Mouse (Mus musculus) activated CD4-positive, CD25-positive, alpha-beta regulatory T cell, adult 4 months (primary cell): ENCODE results near the gene Wdr76. TPM values are rescaled to one million over a fixed set of nuclear protein-coding genes. Genes with fewer than 3 reads are reported as not detected.

Experiments
- polyA plus RNA-seq, 2 experiments: library from polyadenylated mRNA; unstranded; fragments of 100-300 nt; shearing (Covaris generic); gene quantifications; one replicate each; pipeline ENCODE4 v1.2.1; 2017

The Wdr76 gene
- polyA plus RNA-seq, 2 experiments from 2014 or later: 10.1 to 20.5 TPM

Other genes starting within 250 kb of the Wdr76 start
- 10 to 100 TPM; 22.9 to 30.2 TPM for gene Trp53bp1, start 235.3 kb upstream of the Wdr76 start, polyA plus RNA-seq
- gene Map1a, start 217.1 kb upstream of the Wdr76 start, polyA plus RNA-seq: under 1 TPM; 0.10 to 0.32 TPM
- 1 to 10 TPM; 9.6 to 9.8 TPM for gene Ppip5k1, start 151.3 kb upstream of the Wdr76 start, polyA plus RNA-seq
- 1 to 10 TPM in 1 of 2 experiments, under 1 TPM in 1; 0.83 to 1.5 TPM for gene Ckmt1, start 149.0 kb upstream of the Wdr76 start, polyA plus RNA-seq
- gene Strc, start 119.6 kb upstream of the Wdr76 start, polyA plus RNA-seq: under 1 TPM; 0.31 to 0.60 TPM
- gene Pdia3, start 92.9 kb upstream of the Wdr76 start, polyA plus RNA-seq: 1,000 to 10,000 TPM in 1 of 2 experiments, 100 to 1,000 TPM in 1; 658 to 1,122 TPM
- gene Catsper2, start 92.9 kb upstream of the Wdr76 start, polyA plus RNA-seq: 1 to 10 TPM; 2.3 to 3.8 TPM
- 1 to 10 TPM in 1 of 2 experiments, under 1 TPM in 1; 0.78 to 1.0 TPM for gene Ell3, start 62.4 kb upstream of the Wdr76 start, polyA plus RNA-seq
- gene Serf2, start 57.5 kb upstream of the Wdr76 start, polyA plus RNA-seq: 1,000 to 10,000 TPM in 1 of 2 experiments, 100 to 1,000 TPM in 1; 759 to 1,222 TPM
- 100 to 1,000 TPM; 120 to 207 TPM for gene Hypk, start 53.4 kb upstream of the Wdr76 start, polyA plus RNA-seq
- not detected for gene Serinc4, start 49.9 kb upstream of the Wdr76 start, polyA plus RNA-seq
- 100 to 1,000 TPM in 1 of 2 experiments, 10 to 100 TPM in 1; 82.1 to 109 TPM for gene Mfap1b, start 32.7 kb upstream of the Wdr76 start, polyA plus RNA-seq
- 10 to 100 TPM; 32.7 to 47.6 TPM for gene Mfap1a, start 58 bp upstream of the Wdr76 start, polyA plus RNA-seq